In genomic region chr11:88717644-88718049, GRCm38 (mm10) we compare ENCODE assay signal across 8 mouse cellular contexts. TPM values are rescaled to one million over a fixed set of nuclear protein-coding genes. Genes with fewer than 3 reads are reported as not detected.
DNase-seq lines count a peak whose midpoint lies in the region; ATAC-seq and TF ChIP-seq lines count a peak whose summit lies in the region.

No protein-coding gene starts in this region.

- peaks cover 5% of the 10 kb centered on the region for H3K4me1 ChIP-seq in spleen, adult 2 months (ENCODE audit: control insufficient read depth, insufficient read depth, insufficient read length)
- H3K4me1 ChIP-seq in hindbrain, embryonic 11.5 days (replicated peaks; ENCODE audit: control insufficient read depth, insufficient read depth, low read length), result peaks cover 14% of the 10 kb centered on the region

- no peaks in the 10 kb centered on the region for H3K27me3 ChIP-seq in spleen, adult 2 months (ENCODE audit: control insufficient read depth, insufficient read depth, low read length)
- no peaks in the 10 kb centered on the region for H3K27me3 ChIP-seq in hindbrain, embryonic 11.5 days (ENCODE audit: control insufficient read depth, insufficient read depth, low read length)

- TF ChIP-seq CTCF in spleen, adult 2 months (IDR thresholded peaks at IDR 0.05; ENCODE audit: extremely low read depth, insufficient read depth, insufficient read length, insufficient replicate concordance), result no peak

- peak overlapping the region; percentile 75 for H3K4me3 ChIP-seq in spleen, adult 2 months (ENCODE audit: extremely low read depth, insufficient read depth, insufficient read length)
- peak overlapping the region; percentile 100 for H3K4me3 ChIP-seq in hindbrain, embryonic 11.5 days (ENCODE audit: low read depth, low read length)

- H3K27ac ChIP-seq in spleen, adult 2 months (ENCODE audit: insufficient read depth, low read length), result peak overlapping the region; percentile 64
- H3K27ac ChIP-seq in hindbrain, embryonic 11.5 days (ENCODE audit: low read depth, low read length), result peak overlapping the region; percentile 95

- peak overlapping the region; percentile 99 for H3K9ac ChIP-seq in hindbrain, embryonic 11.5 days (ENCODE audit: low read depth, low read length)

- no peak for TF ChIP-seq POLR2A in spleen, adult 2 months (IDR thresholded peaks at IDR 0.05; ENCODE audit: low read depth, low read length)

- peak; percentile 15 for DNase-seq in adrenal gland, postnatal 25 days
- DNase-seq in adrenal gland, adult 8-10 months, result no peak
- DNase-seq in spleen, adult 2 months (ENCODE audit: low read depth in 1 of 2, low spot score in 2 of 2), result peak in 1 of 2 experiments; percentile 17
- no peak for DNase-seq in spleen, postnatal 14 days (ENCODE audit: low spot score in 2 of 2)
- no peak for DNase-seq in hindbrain, embryonic 11.5 days (ENCODE audit: low spot score)
- DNase-seq in lung, postnatal 10 days, result peak; percentile 33
- no peak for DNase-seq in layer of hippocampus, postnatal 10 days (ENCODE audit: low spot score in 2 of 2)

- H3K4me2 ChIP-seq in hindbrain, embryonic 11.5 days (replicated peaks; ENCODE audit: low read depth, low read length), result peak overlapping the region; percentile 78

- H3K36me3 ChIP-seq in spleen, adult 2 months (ENCODE audit: control insufficient read depth, insufficient read depth, low read length), result no peaks in the 10 kb centered on the region; the same call in 1 of the 2 replicates
- no peaks in the 10 kb centered on the region for H3K36me3 ChIP-seq in hindbrain, embryonic 11.5 days (ENCODE audit: control insufficient read depth, insufficient read depth, low read length)

- 2% methylated on average over 38 of the region's 38 CpGs for WGBS in spleen, adult 2 months
- under 1% methylated on average over 17 of the region's 38 CpGs for WGBS in hindbrain, embryonic 11.5 days

- ATAC-seq in hindbrain, embryonic 11.5 days (ENCODE audit: low FRiP score), result peak; percentile 56
- no peak for ATAC-seq in activated CD4-positive, CD25-positive, alpha-beta regulatory T cell, adult 4 months

- no peaks in the 10 kb centered on the region for H3K9me3 ChIP-seq in hindbrain, embryonic 11.5 days (ENCODE audit: control insufficient read depth, low read length)

RNA-seq across cellular contexts. Expression of gene Msi2, which starts 0.7 kb away (rescaled TPM):
- 154 and 189 TPM in 2 replicates for total RNA-seq in adrenal gland, postnatal 25 days (2021)
- 100 to 1,000 TPM; 158 to 319 (median 228) TPM for total RNA-seq in adrenal gland, adult 8-10 months (2022)
- polyA plus RNA-seq in spleen, adult 2 months (2012; rRNA removed), result 14.2 and 18.5 TPM in 2 replicates
- polyA plus RNA-seq in hindbrain, embryonic 11.5 days (2014; fragmentation: Nextera tagmentation; extraction: Ambion mirVana), result 26.7 and 40.1 TPM in 2 replicates
- 10 to 100 TPM; 21.6 to 25.6 TPM for polyA plus RNA-seq in activated CD4-positive, CD25-positive, alpha-beta regulatory T cell, adult 4 months (2017; shearing (Covaris generic))
- total RNA-seq in layer of hippocampus, postnatal 10 days (2021), result 10 to 100 TPM; 97.4 to 97.6 TPM

Comparison
In these comparisons a context has a peak if more than half of its experiments do, and no peak if none do; other contexts are left out.
1. DNase-seq: peak in adrenal gland, postnatal 25 days (single experiment) and lung, postnatal 10 days (single experiment); none in adrenal gland, adult 8-10 months (single experiment), spleen, postnatal 14 days (0 of 2), hindbrain, embryonic 11.5 days (single experiment) and layer of hippocampus, postnatal 10 days (0 of 2).